Mouse (Mus musculus) lung, embryonic 16.5 days (tissue): ENCODE measurements around the gene Cope. TPM values are rescaled to one million over a fixed set of nuclear protein-coding genes. Genes with fewer than 3 reads are reported as not detected.
A peak's percentile ranks its signal among the peaks of the same experiment; 100 is the strongest.

Source experiments
- ATAC-seq: fragments of 200-750 bp; cut with Nextera tagmentation; 2 replicates; pipeline ENCODE4 v1.8.0; 2017; ENCODE audit warnings: low read depth, mild to moderate bottlenecking, moderate library complexity
- H3K27ac ChIP-seq: fragments of 300-500 bp; sonication (generic); 2 replicates; pipeline ENCODE4 v1.5.1; 2014; ENCODE audit warnings: mild to moderate bottlenecking, control low read depth, low read length
- H3K27me3 ChIP-seq: fragments of 300-500 bp; sonication (generic); 2 replicates; pipeline ENCODE4 v1.6.1; 2014; ENCODE audit warnings: low read depth, low read length, mixed read lengths; ENCODE audit not compliant: control insufficient read depth, insufficient read depth
- H3K36me3 ChIP-seq: fragments of 300-500 bp; sonication (generic); 2 replicates; pipeline ENCODE4 v1.6.1; 2014; ENCODE audit warnings: low read length; ENCODE audit not compliant: control insufficient read depth, insufficient read depth
- H3K4me1 ChIP-seq: fragments of 300-500 bp; sonication (generic); replicated peaks from 2 replicates; pipeline ENCODE4 v1.6.1; 2014; ENCODE audit warnings: low read length, mixed read lengths; ENCODE audit not compliant: control insufficient read depth, insufficient read depth
- H3K4me2 ChIP-seq: fragments of 300-500 bp; sonication (generic); 2 replicates; pipeline ENCODE4 v1.6.1; 2014; ENCODE audit warnings: low read depth, low read length, control low read depth
- H3K4me3 ChIP-seq: fragments of 300-500 bp; sonication (generic); 2 replicates; pipeline ENCODE4 v1.5.1; 2014; ENCODE audit warnings: mild to moderate bottlenecking, low read length, control low read depth
- H3K9ac ChIP-seq: fragments of 300-500 bp; sonication (generic); 2 replicates; pipeline ENCODE4 v1.6.1; 2014; ENCODE audit warnings: low read length, control low read depth
- H3K9me3 ChIP-seq: fragments of 300-500 bp; sonication (generic); 2 replicates; pipeline ENCODE4 v1.6.1; 2016; ENCODE audit warnings: low read length; ENCODE audit not compliant: control insufficient read depth
- WGBS: fragments of 180-500 bp; shearing (Covaris S2); extraction: QIAGEN DNeasy Blood & Tissue Kit; methylation state at CpG from one replicate; pipeline ENCODE4 v1.1.7; 2014; 5-methylcytosine and 5-hydroxymethylcytosine counted together
- polyA plus RNA-seq: library from polyadenylated mRNA; unstranded; fragments of >200 nt; fragmentation: Nextera tagmentation; extraction: Ambion mirVana; gene quantifications from 2 replicates; pipeline ENCODE4 v1.2.1, GENCODE M21; 2015

Cope gene
- polyA plus RNA-seq, 1 experiment from 2014 or later, result 325 TPM

DNA sequence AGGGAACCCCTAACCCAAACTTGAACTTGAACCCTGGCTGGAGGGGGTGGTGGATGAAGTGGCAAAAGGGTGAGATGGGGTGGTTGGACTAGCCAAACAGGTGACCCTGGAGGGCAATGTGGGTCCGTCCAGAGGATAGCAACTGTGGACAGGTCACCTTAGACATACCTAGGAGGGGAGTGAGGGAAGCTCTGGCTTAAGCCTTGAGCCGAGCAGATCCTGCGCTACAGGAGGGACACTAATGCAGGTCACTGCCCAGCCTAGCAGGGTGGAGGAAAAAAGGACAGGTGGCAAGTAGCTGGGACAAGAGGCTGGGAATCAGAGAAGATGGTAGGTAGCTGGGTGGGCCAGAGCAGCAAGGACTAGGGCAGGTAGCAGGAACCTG is 49.7 kb downstream of the Cope start:
- peaks cover 30% of the 10 kb centered on the region for H3K4me1 ChIP-seq
- peak overlapping the region; percentile 99 for H3K4me3 ChIP-seq
- H3K27me3 ChIP-seq, result no peaks in the 10 kb centered on the region
- no peaks in the 10 kb centered on the region for H3K9me3 ChIP-seq
- no peaks in the 10 kb centered on the region for H3K36me3 ChIP-seq
- peak overlapping the region; percentile 99 for H3K9ac ChIP-seq
- peak overlapping the region; percentile 76 for H3K4me2 ChIP-seq
- WGBS, result 8% methylated on average over 3 of the region's 3 CpGs
- no peak overlapping the region for H3K27ac ChIP-seq
- ATAC-seq, result no peak

DNA sequence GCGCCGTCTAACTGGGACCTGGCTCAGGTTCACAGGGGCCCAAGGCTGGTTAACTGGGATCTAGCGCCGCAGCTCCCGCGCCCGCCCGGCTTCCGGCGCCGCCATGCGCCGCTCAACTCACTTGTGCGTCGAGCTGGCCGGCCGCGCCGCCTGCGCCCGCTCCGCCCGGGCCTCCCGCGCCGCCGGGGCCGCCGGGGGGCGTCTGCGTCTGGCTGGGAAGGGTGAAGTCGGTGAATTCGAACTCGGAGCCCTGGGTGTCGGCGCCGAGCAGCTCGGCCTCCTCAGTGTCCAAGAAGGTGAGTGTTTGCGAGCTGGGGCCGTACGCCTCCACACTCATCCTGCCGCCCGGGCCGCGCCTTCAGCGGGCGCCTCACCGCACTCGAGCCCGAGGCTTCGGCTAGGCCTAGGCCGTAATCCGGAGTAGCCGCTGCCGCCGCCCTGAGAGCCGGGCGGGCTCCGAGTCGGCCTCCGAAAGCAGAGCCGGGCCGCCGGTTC is 50.4 kb downstream of the Cope start:
- H3K9me3 ChIP-seq, result no peaks in the 10 kb centered on the region
- H3K4me2 ChIP-seq, result peak overlapping the region; percentile 76
- H3K36me3 ChIP-seq, result no peaks in the 10 kb centered on the region
- ATAC-seq, result peak; percentile 52
- WGBS, result under 1% methylated on average over 50 of the region's 64 CpGs
- peak overlapping the region; percentile 99 for H3K9ac ChIP-seq
- peak overlapping the region; percentile 90 for H3K27ac ChIP-seq
- no peaks in the 10 kb centered on the region for H3K27me3 ChIP-seq
- peak overlapping the region; percentile 99 for H3K4me3 ChIP-seq
- peaks cover 30% of the 10 kb centered on the region for H3K4me1 ChIP-seq

DNA sequence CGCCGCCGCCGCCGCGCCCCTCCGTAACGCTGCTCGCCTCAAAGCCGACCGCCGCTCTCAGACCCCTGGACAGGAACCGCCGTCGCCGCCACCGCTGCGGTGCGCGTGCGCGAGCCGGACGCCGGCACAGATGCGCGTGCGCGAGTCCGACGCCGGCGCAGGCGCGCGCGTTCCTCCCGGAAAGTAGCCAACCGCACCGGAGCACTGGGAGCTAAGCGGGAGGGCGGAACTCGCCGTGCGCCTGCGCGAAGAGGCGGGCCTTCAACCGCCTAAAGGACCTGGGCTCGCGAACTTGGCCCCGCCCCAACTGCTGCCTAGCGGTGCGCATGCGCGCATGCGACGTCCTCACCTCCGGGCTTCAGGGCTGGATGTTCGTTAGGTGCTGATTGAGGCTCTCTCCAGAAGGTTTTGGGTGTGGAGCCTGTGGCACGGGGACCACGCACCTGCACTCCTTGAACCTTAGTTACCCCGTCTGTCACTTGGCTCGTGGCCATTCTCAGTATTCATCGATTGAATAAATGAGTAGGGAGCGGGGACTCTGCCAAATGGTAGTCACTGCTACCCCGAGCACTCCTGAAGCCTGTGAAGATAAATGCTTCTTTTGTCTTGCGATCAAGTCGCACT is 51.0 kb downstream of the Cope start, which contains the start of gene Upf1:
Gene Upf1, minus strand, starts transcription at position 85 of the 624 bp plus-strand sequence.
- Histone ChIP-seq H3K27me3 (no peaks in the 10 kb centered on the region), H3K27ac (peak within 1 kb of the TSS; percentile 90), H3K4me3 (peak within 1 kb of the TSS; percentile 99), H3K4me2 (peak within 1 kb of the TSS; percentile 86), H3K9ac (peak within 1 kb of the TSS; percentile 99), H3K4me1 (peaks cover 30% of the 10 kb centered on the region), H3K9me3 (no peaks in the 10 kb centered on the region), H3K36me3 (no peaks in the 10 kb centered on the region)
- peak; percentile 94 for ATAC-seq
- WGBS, result under 1% methylated on average over 46 of the region's 69 CpGs

DNA sequence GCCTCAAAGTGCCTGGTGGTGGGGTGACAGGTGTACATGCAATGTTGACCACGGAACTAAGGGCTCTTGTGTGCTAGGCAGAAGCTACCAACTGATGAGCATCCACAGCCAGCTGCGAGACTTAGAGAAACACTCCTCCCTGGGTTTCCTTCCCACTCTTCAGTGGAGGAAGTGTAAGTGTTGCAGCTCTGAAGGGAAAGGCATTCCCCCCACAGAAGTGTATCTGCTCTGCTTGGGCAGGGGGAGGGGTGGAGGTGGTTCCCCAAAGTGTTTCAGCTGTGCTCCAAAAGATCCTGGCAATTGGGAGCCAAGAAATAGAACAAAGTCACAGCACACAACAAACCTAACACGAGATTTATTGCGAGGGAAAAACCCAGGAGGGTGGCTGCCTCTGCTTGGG is 51.7 kb downstream of the Cope start:
- no peaks in the 10 kb centered on the region for H3K9me3 ChIP-seq
- peaks cover 30% of the 10 kb centered on the region for H3K4me1 ChIP-seq
- peak overlapping the region; percentile 90 for H3K27ac ChIP-seq
- H3K4me2 ChIP-seq, result peak overlapping the region; percentile 86
- 53% methylated on average over 4 of the region's 4 CpGs for WGBS
- peak overlapping the region; percentile 99 for H3K4me3 ChIP-seq
- no peaks in the 10 kb centered on the region for H3K27me3 ChIP-seq
- no peak for ATAC-seq
- no peaks in the 10 kb centered on the region for H3K36me3 ChIP-seq
- peak overlapping the region; percentile 75 for H3K9ac ChIP-seq

DNA sequence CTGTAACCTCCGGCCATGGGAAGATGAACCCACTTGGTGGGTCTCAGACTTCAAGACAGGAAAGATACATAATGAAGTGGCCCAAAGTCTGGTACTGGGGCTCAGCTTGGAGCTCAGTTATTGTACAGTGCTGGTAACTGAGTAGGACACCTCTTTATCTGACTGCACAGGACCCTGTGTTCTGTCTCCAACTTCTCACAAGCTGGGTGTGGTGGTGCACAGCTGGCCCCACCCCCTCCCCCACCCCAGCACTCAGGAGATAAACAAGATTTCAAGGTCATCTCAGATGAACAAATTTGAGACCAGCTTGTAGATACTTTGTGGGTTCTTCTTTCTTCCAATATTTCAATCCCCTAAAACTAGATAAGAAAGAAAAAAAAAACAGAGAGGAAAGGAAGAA is 53.8 kb downstream of the Cope start:
- no peaks in the 10 kb centered on the region for H3K36me3 ChIP-seq
- H3K9me3 ChIP-seq, result no peaks in the 10 kb centered on the region
- H3K4me2 ChIP-seq, result no peak overlapping the region
- WGBS, result 81% methylated on average over 1 of the region's 1 CpGs
- ATAC-seq, result no peak
- H3K27me3 ChIP-seq, result no peaks in the 10 kb centered on the region
- no peak overlapping the region for H3K9ac ChIP-seq
- H3K4me3 ChIP-seq, result no peak overlapping the region
- no peak overlapping the region for H3K27ac ChIP-seq
- peaks cover 20% of the 10 kb centered on the region for H3K4me1 ChIP-seq

DNA sequence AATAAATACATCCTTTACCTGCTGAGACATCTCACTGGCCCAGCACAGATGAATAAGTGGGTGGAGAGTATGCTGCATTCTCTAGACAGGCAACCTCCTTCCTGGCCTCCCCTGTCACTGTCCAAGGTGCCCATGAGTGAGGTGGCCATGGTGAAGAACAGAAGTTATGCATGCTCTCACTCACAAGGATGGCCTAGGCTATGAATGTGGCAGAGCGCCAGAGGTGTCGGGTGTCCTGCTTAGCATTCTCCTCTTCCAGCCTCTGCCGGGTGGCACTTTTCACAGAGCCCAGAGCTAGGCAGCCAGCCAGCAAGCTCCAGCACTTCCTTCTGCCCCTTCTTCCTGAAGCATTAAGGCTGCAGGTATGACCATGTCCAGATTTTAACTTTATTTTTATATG is 57.1 kb downstream of the Cope start:
- peak; percentile 13; the same call in 1 of the 2 replicates for ATAC-seq
- no peak overlapping the region for H3K4me2 ChIP-seq
- peaks cover 4% of the 10 kb centered on the region; the same call in 1 of the 2 replicates for H3K4me1 ChIP-seq
- no peaks in the 10 kb centered on the region for H3K36me3 ChIP-seq
- H3K27me3 ChIP-seq, result no peaks in the 10 kb centered on the region
- H3K9ac ChIP-seq, result no peak overlapping the region
- no peak overlapping the region for H3K4me3 ChIP-seq
- 8% methylated on average over 3 of the region's 3 CpGs for WGBS
- no peaks in the 10 kb centered on the region for H3K9me3 ChIP-seq
- H3K27ac ChIP-seq, result no peak overlapping the region

DNA sequence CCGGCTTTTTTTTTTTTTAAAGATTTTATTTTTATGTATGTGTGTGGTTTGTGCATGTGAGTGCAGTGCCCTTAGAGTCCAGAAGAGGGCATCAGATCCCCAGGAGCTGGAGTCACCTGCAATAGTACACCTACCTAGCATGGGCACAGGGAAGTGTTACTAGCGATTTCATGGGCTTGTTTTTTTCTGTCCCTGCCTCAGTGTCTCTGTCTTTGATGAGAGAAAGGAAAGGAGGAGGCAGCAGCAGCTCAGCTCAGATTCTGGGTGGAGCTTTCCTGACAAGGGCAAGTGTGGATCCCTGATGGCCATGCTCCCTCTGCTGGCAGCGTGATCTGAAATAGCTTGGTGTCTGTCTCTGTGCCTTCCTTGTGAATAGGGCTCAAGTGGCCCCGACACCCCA is 58.5 kb downstream of the Cope start:
- H3K27me3 ChIP-seq, result no peaks in the 10 kb centered on the region
- H3K9me3 ChIP-seq, result no peaks in the 10 kb centered on the region
- H3K4me1 ChIP-seq, result peaks cover 3% of the 10 kb centered on the region; the same call in 1 of the 2 replicates
- no peak overlapping the region for H3K4me3 ChIP-seq
- H3K36me3 ChIP-seq, result no peaks in the 10 kb centered on the region
- 50% methylated on average over 4 of the region's 4 CpGs for WGBS
- ATAC-seq, result peak; percentile 49
- no peak overlapping the region for H3K9ac ChIP-seq
- no peak overlapping the region for H3K27ac ChIP-seq
- H3K4me2 ChIP-seq, result no peak overlapping the region

DNA sequence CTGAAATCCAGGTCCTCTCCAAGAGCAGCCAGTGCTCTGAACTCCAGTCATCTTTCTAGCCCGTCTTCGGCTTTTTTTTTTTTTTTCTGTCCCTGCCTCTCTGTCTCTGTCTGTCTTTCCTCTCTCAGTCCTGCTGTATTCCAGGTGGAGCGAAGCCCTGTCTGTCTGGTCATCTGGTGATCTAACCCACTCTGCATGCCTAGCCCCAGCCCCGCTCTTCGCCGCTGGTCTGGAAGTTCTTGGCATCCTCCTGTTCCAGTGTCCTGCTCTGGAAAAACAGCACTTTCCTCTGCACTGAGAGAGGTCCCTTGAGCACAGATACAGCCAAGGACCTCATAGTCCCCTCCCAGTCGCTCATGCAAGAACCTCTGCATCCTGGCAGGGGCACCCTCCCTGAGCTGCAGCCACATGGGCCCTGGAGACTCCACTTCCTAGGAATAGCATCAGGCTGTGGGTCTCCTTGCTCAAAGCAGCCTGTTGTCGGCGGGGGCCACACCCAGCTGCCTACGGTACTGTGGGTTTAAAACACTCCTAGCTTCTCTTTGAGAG is 59.2 kb downstream of the Cope start:
- H3K27me3 ChIP-seq, result no peaks in the 10 kb centered on the region
- H3K4me2 ChIP-seq, result no peak overlapping the region
- no peak overlapping the region for H3K4me3 ChIP-seq
- no peak overlapping the region for H3K27ac ChIP-seq
- H3K4me1 ChIP-seq, result peaks cover 3% of the 10 kb centered on the region; the same call in 1 of the 2 replicates
- WGBS, result 68% methylated on average over 10 of the region's 10 CpGs
- no peak for ATAC-seq
- H3K9me3 ChIP-seq, result no peaks in the 10 kb centered on the region
- no peak overlapping the region for H3K9ac ChIP-seq
- no peaks in the 10 kb centered on the region for H3K36me3 ChIP-seq
